Comparison of ENCODE assay signal across 11 mouse cellular contexts in the genomic region with DNA sequence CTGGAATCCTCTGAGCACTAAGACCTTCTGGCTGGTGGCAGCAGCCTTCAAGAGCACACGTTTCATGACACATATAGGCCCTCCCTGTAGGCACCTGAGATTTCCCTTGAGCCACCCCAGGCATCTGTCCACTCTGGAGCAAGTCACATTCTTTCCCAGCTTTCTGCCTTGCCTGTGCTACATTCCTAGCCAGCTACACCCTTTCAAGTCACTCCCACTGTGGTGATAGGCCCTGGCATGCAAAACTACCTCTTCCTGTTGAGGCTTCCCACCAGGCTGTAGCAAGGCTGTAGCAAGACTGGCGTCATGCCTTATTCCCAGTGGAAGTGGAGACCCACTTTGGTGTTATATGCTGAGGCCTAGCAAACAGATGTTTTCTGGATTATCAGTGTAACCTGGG. TPM values are rescaled to one million over a fixed set of nuclear protein-coding genes. Genes with fewer than 3 reads are reported as not detected.
DNase-seq lines count a peak whose midpoint lies in the region; ATAC-seq and TF ChIP-seq lines count a peak whose summit lies in the region.
"Had no signal": no experiment of that assay in that cellular context is flagged by ENCODE, and none has a peak within 500 bp of the region (broad histone marks: within the 10 kb centered on the region; RNA-seq: fewer than 3 reads in every experiment).

No protein-coding gene starts in this region.

- ATAC-seq in heart, embryonic 13.5 days (ENCODE audit: extremely low read depth, insufficient number of reproducible peaks, low FRiP score, low TSS enrichment): 0 out of 2 replicates have a peak, but pooled peaks have one; percentile 42
- ATAC-seq in activated CD4-positive, CD25-positive, alpha-beta regulatory T cell, adult 4 months: no peak
- ATAC-seq in hindbrain, embryonic 13.5 days (ENCODE audit: low FRiP score): no peak
- ATAC-seq: forebrain, embryonic 13.5 days; midbrain, embryonic 13.5 days had no signal

- WGBS in heart, embryonic 13.5 days: 9% methylated on average over 2 of the region's 2 CpGs
- WGBS in hindbrain, embryonic 13.5 days: 75% methylated on average over 2 of the region's 2 CpGs

- DNase-seq in 3134 (ENCODE audit: extremely low read depth, insufficient read length, low spot score): peak; percentile 32
- peak; percentile 51 to 70 for DNase-seq in lung, adult 18-20 months
- DNase-seq in gastrocnemius, postnatal 10 days: no peak
- DNase-seq: cerebellum, adult 9-11 months; thymus, postnatal 14 days had no signal

- 0 out of 2 replicates have a peak, but pooled peaks have one; percentile 49 for TF ChIP-seq EP300 in ES-Bruce4 (IDR thresholded peaks at IDR 0.05; ENCODE audit: insufficient read depth, low read depth, low read length)

- peaks cover 3% of the 10 kb centered on the region for H3K4me1 ChIP-seq in ES-Bruce4 (ENCODE audit: control insufficient read depth, insufficient read depth, low read length)
- H3K4me1 ChIP-seq in heart, embryonic 13.5 days: peaks cover 78% of the 10 kb centered on the region
- H3K4me1 ChIP-seq in hindbrain, embryonic 13.5 days (replicated peaks): peaks cover 11% of the 10 kb centered on the region; the same call in 1 of the 2 replicates
- H3K4me1 ChIP-seq: midbrain, embryonic 13.5 days had no signal

- no peaks in the 10 kb centered on the region for H3K36me3 ChIP-seq in ES-Bruce4 (ENCODE audit: control insufficient read depth, insufficient read depth, low read length, poor library complexity, severe bottlenecking)
- H3K36me3 ChIP-seq in heart, embryonic 13.5 days: 0 out of 2 replicates have a peak, but pooled peaks cover 3% of the 10 kb centered on the region
- no peaks in the 10 kb centered on the region for H3K36me3 ChIP-seq in hindbrain, embryonic 13.5 days

- H3K27me3 ChIP-seq in ES-Bruce4 (ENCODE audit: control insufficient read depth, insufficient read depth, low read length, poor library complexity, severe bottlenecking): no peaks in the 10 kb centered on the region
- H3K27me3 ChIP-seq in heart, embryonic 13.5 days (replicated peaks): no peaks in the 10 kb centered on the region
- no peaks in the 10 kb centered on the region for H3K27me3 ChIP-seq in hindbrain, embryonic 13.5 days
- H3K27me3 ChIP-seq: forebrain, embryonic 13.5 days; midbrain, embryonic 13.5 days had no signal

- no peak for TF ChIP-seq POLR2A in ES-Bruce4 (IDR thresholded peaks at IDR 0.05; ENCODE audit: insufficient read depth, low read length)

- peak overlapping the region; percentile 73 for H3K27ac ChIP-seq in ES-Bruce4 (ENCODE audit: insufficient read depth, low read length)
- H3K27ac ChIP-seq in heart, embryonic 13.5 days (replicated peaks): peak overlapping the region; percentile 82
- no peak overlapping the region for H3K27ac ChIP-seq in hindbrain, embryonic 13.5 days
- H3K27ac ChIP-seq: forebrain, embryonic 13.5 days; midbrain, embryonic 13.5 days had no signal

- H3K4me3 ChIP-seq in ES-Bruce4 (ENCODE audit: low read depth, low read length): no peak overlapping the region
- H3K4me3 ChIP-seq in heart, embryonic 13.5 days: no peak overlapping the region
- no peak overlapping the region for H3K4me3 ChIP-seq in hindbrain, embryonic 13.5 days
- H3K4me3 ChIP-seq: forebrain, embryonic 13.5 days; midbrain, embryonic 13.5 days had no signal

- peaks cover 6% of the 10 kb centered on the region; the same call in 1 of the 2 replicates for H3K9me3 ChIP-seq in ES-Bruce4 (replicated peaks; ENCODE audit: control insufficient read depth, insufficient read depth, low read length, poor library complexity, severe bottlenecking)
- no peaks in the 10 kb centered on the region for H3K9me3 ChIP-seq in heart, embryonic 13.5 days
- no peaks in the 10 kb centered on the region for H3K9me3 ChIP-seq in hindbrain, embryonic 13.5 days
- H3K9me3 ChIP-seq: forebrain, embryonic 13.5 days; midbrain, embryonic 13.5 days had no signal

- H3K4me2 ChIP-seq in heart, embryonic 13.5 days: no peak overlapping the region
- H3K4me2 ChIP-seq in hindbrain, embryonic 13.5 days: no peak overlapping the region
- H3K4me2 ChIP-seq: forebrain, embryonic 13.5 days; midbrain, embryonic 13.5 days had no signal

- no peak overlapping the region for H3K9ac ChIP-seq in ES-Bruce4 (ENCODE audit: low read depth, poor library complexity, severe bottlenecking)
- H3K9ac ChIP-seq in heart, embryonic 13.5 days: no peak overlapping the region; the same call in 1 of the 2 replicates
- H3K9ac ChIP-seq in hindbrain, embryonic 13.5 days: no peak overlapping the region
- H3K9ac ChIP-seq: forebrain, embryonic 13.5 days; midbrain, embryonic 13.5 days had no signal

- TF ChIP-seq CTCF in ES-Bruce4 (IDR thresholded peaks at IDR 0.05; ENCODE audit: low read depth, low read length): no peak

RNA-seq across cellular contexts. Expression of a gene that starts 9.0 kb away (rescaled TPM):
- polyA plus RNA-seq in ES-Bruce4 (2011; ENCODE audit: insufficient read depth, insufficient read length, low read depth, missing spikeins): 17.6 and 21.8 TPM in 2 replicates
- 6.9 and 8.2 TPM in 2 replicates for polyA plus RNA-seq in heart, embryonic 13.5 days (2015; fragmentation: Nextera tagmentation; extraction: Ambion mirVana)
- polyA plus RNA-seq in activated CD4-positive, CD25-positive, alpha-beta regulatory T cell, adult 4 months (2017; shearing (Covaris generic)): 1 to 10 TPM; 4.6 TPM
- polyA plus RNA-seq in hindbrain, embryonic 13.5 days (2015; fragmentation: Nextera tagmentation; extraction: Ambion mirVana): 6.8 and 7.6 TPM in 2 replicates
- total RNA-seq in gastrocnemius, postnatal 10 days (2021): 1 to 10 TPM; 7.3 to 8.2 TPM

RNA-seq across cellular contexts. Expression of a gene that starts 9.1 kb away (rescaled TPM):
- polyA plus RNA-seq in ES-Bruce4 (2011; ENCODE audit: insufficient read depth, insufficient read length, low read depth, missing spikeins): 92.7 and 105 TPM in 2 replicates
- 25.5 and 26.0 TPM in 2 replicates for polyA plus RNA-seq in heart, embryonic 13.5 days (2015; fragmentation: Nextera tagmentation; extraction: Ambion mirVana)
- polyA plus RNA-seq in activated CD4-positive, CD25-positive, alpha-beta regulatory T cell, adult 4 months (2017; shearing (Covaris generic)): 10 to 100 TPM; 17.8 to 21.3 TPM
- 31.0 and 31.8 TPM in 2 replicates for polyA plus RNA-seq in hindbrain, embryonic 13.5 days (2015; fragmentation: Nextera tagmentation; extraction: Ambion mirVana)
- 10 to 100 TPM; 36.8 to 43.7 TPM for total RNA-seq in gastrocnemius, postnatal 10 days (2021)
